Mouse (Mus musculus) right cerebral cortex, postnatal 10 days (tissue): ENCODE data around the gene Cadm3.
"Not testable (repeated sequence)": the region's sequence is repeated elsewhere in the genome, so short reads cannot be mapped to it uniquely, and the experiment has no call there.

Experiments
- DNase-seq, 2 experiments: peaks; one replicate each; pipeline ENCODE4 v3.0.0; 2021; ENCODE audit warnings: low spot score in 2 of 2

Cadm3 gene

DNA sequence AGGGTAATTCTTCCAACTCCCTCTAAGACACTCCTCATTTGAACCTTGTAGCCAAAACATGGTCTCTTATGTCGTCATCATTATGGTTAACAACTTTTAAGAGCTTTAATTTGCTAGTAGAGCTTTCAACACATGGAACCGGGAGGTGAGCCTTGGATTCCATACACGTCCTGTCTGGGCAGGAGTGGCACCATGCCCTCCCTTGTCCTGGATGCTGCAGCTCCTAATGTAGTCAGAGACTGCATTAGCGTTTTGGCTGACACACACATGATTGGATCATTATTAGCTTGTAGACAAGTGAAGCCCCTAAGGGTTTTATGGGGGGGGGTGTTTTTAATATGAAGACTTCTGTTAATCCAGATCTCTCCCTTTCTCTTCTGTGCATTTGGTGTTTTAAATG is 42.5 kb downstream of the Cadm3 start:
- no peak for DNase-seq

DNA sequence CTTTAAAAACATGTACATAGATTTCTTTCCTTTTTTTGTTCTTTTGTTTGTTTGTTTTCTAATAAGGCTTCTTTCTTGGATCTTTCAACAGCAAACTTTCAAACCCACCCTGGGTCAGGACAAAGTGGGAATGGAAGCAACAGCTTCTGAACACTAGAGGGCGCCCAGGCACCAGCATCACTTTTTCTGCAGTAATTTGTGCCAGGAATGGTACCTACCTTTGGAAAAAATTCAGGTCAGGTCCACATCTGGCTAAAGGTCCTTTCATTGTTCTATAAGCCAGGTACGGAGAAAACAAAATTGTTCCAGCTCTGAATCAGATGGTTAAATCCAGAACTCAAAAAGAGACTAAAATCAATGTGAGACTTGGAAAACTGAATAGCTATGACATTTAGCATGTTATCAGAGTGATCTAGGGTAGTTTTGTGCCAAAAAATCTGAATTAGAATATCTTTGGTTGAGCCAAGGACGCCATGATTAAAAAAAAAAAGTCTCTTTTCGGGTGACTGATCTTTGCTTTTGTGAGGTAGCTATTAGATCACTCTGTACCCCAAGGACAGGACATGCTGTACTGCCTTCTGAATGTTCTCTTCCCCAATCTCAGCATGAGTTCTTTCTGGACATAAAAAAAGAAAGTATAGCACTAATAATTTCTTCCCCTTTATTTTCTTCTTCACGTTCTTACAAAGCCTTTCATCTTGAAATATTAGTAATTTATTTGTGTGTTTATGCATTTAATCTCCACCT is 43.5 kb downstream of the Cadm3 start:
- DNase-seq, result no peak

- no peak for DNase-seq
Measured at GRCm38 (mm10) chr1:173322249-173322627, 45.3 kb downstream of the Cadm3 start.

- no peak for DNase-seq
Measured at GRCm38 (mm10) chr1:173321593-173322248, 45.8 kb downstream of the Cadm3 start.

- DNase-seq, result no peak
Measured at GRCm38 (mm10) chr1:173317925-173318477, 49.5 kb downstream of the Cadm3 start.

DNA sequence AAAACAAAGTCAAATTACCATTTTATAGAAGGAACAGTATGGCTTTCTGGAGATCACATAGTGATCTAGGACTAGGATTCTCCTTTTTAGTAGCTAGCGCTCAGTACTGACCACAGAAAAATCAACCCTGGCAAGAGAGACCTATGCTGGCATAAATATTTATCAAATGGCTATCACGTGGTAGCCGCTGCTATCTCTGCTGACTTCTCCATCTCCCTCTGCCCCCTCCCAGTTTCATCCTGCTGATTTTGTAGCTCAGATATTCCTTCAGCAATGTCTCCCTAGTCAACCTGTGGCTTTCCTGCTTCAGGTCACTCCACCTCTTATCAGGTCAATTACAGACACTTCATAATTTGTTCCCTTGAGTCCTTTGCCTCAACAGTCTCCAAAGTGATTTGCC is 51.8 kb downstream of the Cadm3 start:
- no peak for DNase-seq

DNA sequence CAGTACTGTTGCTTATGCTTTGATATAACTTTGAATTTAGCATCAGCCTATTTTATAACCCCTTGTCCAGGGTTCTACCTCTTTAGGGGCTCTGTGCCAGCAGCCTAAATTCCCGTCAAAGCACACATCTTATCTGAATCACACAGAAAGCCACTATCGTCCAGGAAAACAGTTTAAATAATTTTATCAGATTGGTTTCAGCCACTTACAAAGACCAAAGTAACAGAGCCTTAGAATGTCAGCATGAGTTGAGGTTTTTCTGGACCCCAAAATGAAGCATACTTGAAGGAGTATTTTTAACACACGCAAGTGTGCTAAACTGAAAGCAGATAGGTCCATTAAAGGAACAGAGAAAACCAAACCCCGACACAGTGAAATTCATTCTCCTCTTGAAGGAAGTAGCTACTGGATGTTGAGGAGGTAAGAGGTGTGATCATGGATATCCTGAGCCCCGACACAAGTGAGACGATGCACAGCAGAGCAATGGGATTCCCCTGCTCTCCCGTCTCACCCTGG is 53.9 kb downstream of the Cadm3 start:
- DNase-seq, result not testable (repeated sequence)

DNA sequence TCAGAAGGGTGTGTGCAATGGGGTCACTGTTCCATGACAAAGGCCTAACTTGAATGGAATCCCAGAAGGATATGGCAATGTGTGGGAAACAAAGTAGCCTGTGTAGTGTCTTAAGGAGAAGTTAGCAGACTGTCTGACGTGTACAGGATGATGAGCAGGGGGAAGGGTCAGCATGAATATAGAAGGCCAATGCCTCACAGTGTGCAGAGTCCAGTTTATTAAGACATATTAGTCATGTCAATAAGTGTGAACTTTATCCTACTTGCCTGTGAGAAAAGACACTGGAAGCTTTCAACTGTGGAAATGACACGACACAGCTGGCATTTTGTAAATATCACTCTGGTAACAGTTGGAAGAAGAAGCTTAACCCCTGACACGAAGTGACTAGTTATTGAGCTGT is 64.7 kb downstream of the Cadm3 start:
- not testable (repeated sequence) for DNase-seq
